Mouse (Mus musculus) megakaryocyte, embryonic 14.5 days (primary cell): Measurements from ENCODE around the gene Wnt3a.

ENCODE experiments used
- FLI1 ChIP-seq: IDR thresholded peaks from 2 replicates; pipeline ENCODE4 v1.6.1; 2012; ENCODE audit warnings: low read length, inconsistent platforms, mixed read lengths
- GATA1 ChIP-seq: IDR thresholded peaks from 3 replicates; pipeline ENCODE4 v1.6.1; 2012; ENCODE audit warnings: mixed read lengths, low read length, inconsistent platforms, borderline replicate concordance

GRCm38 (mm10) chr11:59209003-59209441 lies 81.5 kb downstream of the Wnt3a start:
- TF ChIP-seq GATA1 (no peak), FLI1 (no peak)
